Mouse (Mus musculus): ENCODE results near the gene Lyrm1. TPM values are rescaled to one million over a fixed set of nuclear protein-coding genes. Genes with fewer than 3 reads are reported as not detected.

Lyrm1 gene
- 10 to 100 TPM; 13.2 to 14.4 TPM for total RNA-seq (2021)
- long read RNA-seq, experiment 1, partial matches to known transcripts, result 1 of 7 reads
- long read RNA-seq, experiment 1, other reads (novel, unspliced or antisense), result 4 of 7 reads
- long read RNA-seq, experiment 2, partial matches to known transcripts, result 1 of 5 reads
- long read RNA-seq, experiment 2, other reads (novel, unspliced or antisense), result 2 of 5 reads

- DNase-seq (ENCODE audit: extremely low spot score in 1 of 2, low spot score in 2 of 2), result peak; percentile 96 to 98
- TF ChIP-seq CTCF (IDR thresholded peaks at IDR 0.05), result no peak
- Histone ChIP-seq H3K27ac (peak within 1 kb of the TSS; percentile 100), H3K4me3 (peak within 1 kb of the TSS; percentile 62)
- intact Hi-C loops (cut with DNase I), result loop anchor here (2.0 to 5.0 kb wide), 3 partner anchors 103 to 206 kb away; partner anchors contain the start of genes Thumpd1 and Tmem159
These were observed at the start of gene Lyrm1, which contains the start of gene Dcun1d3 for GRCm38 (mm10) chr7:119895639-119896512. Lyrm1 (plus strand) TSS chr7:119895861. Dcun1d3 (minus strand) TSS chr7:119896298.

GRCm38 (mm10) chr7:119847396-119847795, 48.3 kb upstream of the Lyrm1 start:
- intact Hi-C loops (cut with DNase I), result loop anchor here (5.0 kb wide), 2 partner anchors 210 to 480 kb away; partner anchors contain the start of gene Abca15
- TF ChIP-seq CTCF (IDR thresholded peaks at IDR 0.05), result no peak

GRCm38 (mm10) chr7:119849096-119849495, 46.6 kb upstream of the Lyrm1 start:
- Histone ChIP-seq H3K4me3 (no peak overlapping the region), H3K27ac (no peak overlapping the region)
- peak; percentile 98 for TF ChIP-seq CTCF (IDR thresholded peaks at IDR 0.05)
- intact Hi-C loops (cut with DNase I), result loop anchor here (2.0 to 5.0 kb wide), 4 partner anchors 208 to 478 kb away; partner anchors contain the start of genes Abca14, Abca15 and Crym
- peak; percentile 54 to 77 for DNase-seq (ENCODE audit: extremely low spot score in 1 of 2, low spot score in 2 of 2)

More at GRCm38 (mm10) chr7:119847396-119847795, 48.3 kb upstream of the Lyrm1 start:
- Histone ChIP-seq H3K27ac (no peak overlapping the region), H3K4me3 (no peak overlapping the region)
- DNase-seq (ENCODE audit: extremely low spot score in 1 of 2, low spot score in 2 of 2), result no peak

GRCm38 (mm10) chr7:119850737-119851136, 44.9 kb upstream of the Lyrm1 start:
- H3K4me3 ChIP-seq, result no peak overlapping the region
- intact Hi-C loops (cut with DNase I), result no loop called here
- peak in 1 of 2 experiments; percentile 16 for DNase-seq (ENCODE audit: extremely low spot score in 1 of 2, low spot score in 2 of 2)
- H3K27ac ChIP-seq, result no peak overlapping the region
- no peak for TF ChIP-seq CTCF (IDR thresholded peaks at IDR 0.05)

- intact Hi-C loops (cut with DNase I), result no loop called here
- no peak for DNase-seq (ENCODE audit: extremely low spot score in 1 of 2, low spot score in 2 of 2)
These were observed 43.2 kb upstream of the Lyrm1 start for GRCm38 (mm10) chr7:119852494-119852893.

GRCm38 (mm10) chr7:119853186-119853585, 42.5 kb upstream of the Lyrm1 start:
- no peak overlapping the region for H3K27ac ChIP-seq
- H3K4me3 ChIP-seq, result no peak overlapping the region
- intact Hi-C loops (cut with DNase I), result no loop called here
- no peak for TF ChIP-seq CTCF (IDR thresholded peaks at IDR 0.05)
- no peak for DNase-seq (ENCODE audit: extremely low spot score in 1 of 2, low spot score in 2 of 2)

More at GRCm38 (mm10) chr7:119852494-119852893, 43.2 kb upstream of the Lyrm1 start:
- no peak overlapping the region for H3K27ac ChIP-seq
- no peak for TF ChIP-seq CTCF (IDR thresholded peaks at IDR 0.05)
- no peak overlapping the region for H3K4me3 ChIP-seq

GRCm38 (mm10) chr7:119854362-119854761, 41.3 kb upstream of the Lyrm1 start:
- TF ChIP-seq CTCF (IDR thresholded peaks at IDR 0.05), result no peak
- intact Hi-C loops (cut with DNase I), result no loop called here
- Histone ChIP-seq H3K4me3 (no peak overlapping the region), H3K27ac (no peak overlapping the region)
- DNase-seq (ENCODE audit: extremely low spot score in 1 of 2, low spot score in 2 of 2), result no peak

GRCm38 (mm10) chr7:119855031-119855430, 40.6 kb upstream of the Lyrm1 start:
- no peak for TF ChIP-seq CTCF (IDR thresholded peaks at IDR 0.05)

GRCm38 (mm10) chr7:119859476-119859875, 36.2 kb upstream of the Lyrm1 start:
- H3K27ac ChIP-seq, result no peak overlapping the region
- DNase-seq (ENCODE audit: extremely low spot score in 1 of 2, low spot score in 2 of 2), result peak in 1 of 2 experiments; percentile 12
- H3K4me3 ChIP-seq, result no peak overlapping the region
- intact Hi-C loops (cut with DNase I), result no loop called here
- TF ChIP-seq CTCF (IDR thresholded peaks at IDR 0.05), result peak; percentile 41

More at GRCm38 (mm10) chr7:119855031-119855430, 40.6 kb upstream of the Lyrm1 start:
- DNase-seq (ENCODE audit: extremely low spot score in 1 of 2, low spot score in 2 of 2), result no peak
- Histone ChIP-seq H3K4me3 (no peak overlapping the region), H3K27ac (no peak overlapping the region)
- intact Hi-C loops (cut with DNase I), result no loop called here

GRCm38 (mm10) chr7:119860116-119860515, 35.5 kb upstream of the Lyrm1 start:
- TF ChIP-seq CTCF (IDR thresholded peaks at IDR 0.05), result no peak
- Histone ChIP-seq H3K4me3 (no peak overlapping the region), H3K27ac (no peak overlapping the region)
- intact Hi-C loops (cut with DNase I), result no loop called here
- no peak for DNase-seq (ENCODE audit: extremely low spot score in 1 of 2, low spot score in 2 of 2)

GRCm38 (mm10) chr7:119860554-119860953, 35.1 kb upstream of the Lyrm1 start:
- TF ChIP-seq CTCF (IDR thresholded peaks at IDR 0.05), result no peak
- intact Hi-C loops (cut with DNase I), result no loop called here
- H3K27ac ChIP-seq, result no peak overlapping the region

GRCm38 (mm10) chr7:119860971-119861334, 34.7 kb upstream of the Lyrm1 start:
- H3K27ac ChIP-seq, result no peak overlapping the region; the same call in 1 of the 2 replicates
- intact Hi-C loops (cut with DNase I), result no loop called here
- H3K4me3 ChIP-seq, result no peak overlapping the region
- no peak for TF ChIP-seq CTCF (IDR thresholded peaks at IDR 0.05)
- DNase-seq (ENCODE audit: extremely low spot score in 1 of 2, low spot score in 2 of 2), result no peak

More at GRCm38 (mm10) chr7:119860554-119860953, 35.1 kb upstream of the Lyrm1 start:
- no peak for DNase-seq (ENCODE audit: extremely low spot score in 1 of 2, low spot score in 2 of 2)
- no peak overlapping the region for H3K4me3 ChIP-seq
